8 mouse cellular contexts compared by ENCODE assay signal in the genomic region with DNA sequence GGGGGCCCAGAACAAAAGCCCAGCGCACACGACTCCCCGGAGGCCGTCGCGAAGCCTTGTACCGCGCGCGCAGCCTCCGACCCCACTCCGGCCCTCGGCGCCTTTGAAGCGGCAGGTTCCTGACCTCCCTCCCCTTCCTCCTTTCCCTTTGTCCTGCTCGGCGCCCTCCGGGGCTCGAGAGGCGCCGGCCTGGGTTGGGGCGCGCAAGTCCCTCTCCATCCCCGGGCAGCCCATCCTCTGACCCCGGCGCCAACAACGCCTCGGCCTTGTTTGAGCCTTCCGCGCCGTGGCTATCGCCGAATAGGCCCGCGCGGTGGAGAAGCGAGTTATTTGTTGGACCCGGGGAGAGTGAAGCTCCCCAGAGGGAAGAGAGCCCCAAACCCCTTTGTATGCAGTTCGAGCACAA. TPM values are rescaled to one million over a fixed set of nuclear protein-coding genes. Genes with fewer than 3 reads are reported as not detected.
DNase-seq lines count a peak whose midpoint lies in the region; ATAC-seq lines count a peak whose summit lies in the region.

No protein-coding gene starts in this region.

- H3K4me3 ChIP-seq in erythroblast, embryonic 14.5 days (replicated peaks): peak overlapping the region; percentile 55
- peak overlapping the region; percentile 89 for H3K4me3 ChIP-seq in heart, embryonic 10.5 days
- H3K4me3 ChIP-seq in limb, embryonic 11.5 days (ENCODE audit: low read depth, low read length): peak overlapping the region; percentile 97
- peak overlapping the region; percentile 79 for H3K4me3 ChIP-seq in neural tube, embryonic 13.5 days

- H3K9me3 ChIP-seq in erythroblast, embryonic 14.5 days (ENCODE audit: control insufficient read depth, low read length): peaks cover 11% of the 10 kb centered on the region; the same call in 1 of the 2 replicates
- H3K9me3 ChIP-seq in heart, embryonic 10.5 days: no peaks in the 10 kb centered on the region
- H3K9me3 ChIP-seq in limb, embryonic 11.5 days (ENCODE audit: control insufficient read depth, low read length): no peaks in the 10 kb centered on the region
- H3K9me3 ChIP-seq in neural tube, embryonic 13.5 days: no peaks in the 10 kb centered on the region

- peaks cover 100% of the 10 kb centered on the region for H3K27me3 ChIP-seq in erythroblast, embryonic 14.5 days (ENCODE audit: control insufficient read depth)
- H3K27me3 ChIP-seq in heart, embryonic 10.5 days (ENCODE audit: insufficient read depth, poor library complexity, severe bottlenecking): no peaks in the 10 kb centered on the region
- no peaks in the 10 kb centered on the region for H3K27me3 ChIP-seq in limb, embryonic 11.5 days (ENCODE audit: control insufficient read depth, insufficient read depth, low read length)
- H3K27me3 ChIP-seq in neural tube, embryonic 13.5 days: no peaks in the 10 kb centered on the region

- DNase-seq in urinary bladder, postnatal 25 days (ENCODE audit: low spot score): peak; percentile 53
- DNase-seq in urinary bladder, postnatal 10 days (ENCODE audit: low spot score): no peak
- no peak for DNase-seq in heart, embryonic 10.5 days (ENCODE audit: low spot score)
- peak; percentile 79 for DNase-seq in limb, embryonic 11.5 days (ENCODE audit: low spot score)
- DNase-seq in T-cell, adult 2 months (ENCODE audit: low spot score): no peak

- no peak for ATAC-seq in erythroblast, adult 5-6 weeks (replicated peaks; ENCODE audit: low FRiP score, poor library complexity, severe bottlenecking)
- no peak for ATAC-seq in limb, embryonic 11.5 days (ENCODE audit: insufficient number of reproducible peaks, low FRiP score, low TSS enrichment, low read depth)
- no peak for ATAC-seq in neural tube, embryonic 13.5 days (ENCODE audit: low read depth)

- peak overlapping the region; percentile 98 for H3K9ac ChIP-seq in limb, embryonic 11.5 days (ENCODE audit: low read length)
- H3K9ac ChIP-seq in neural tube, embryonic 13.5 days: peak overlapping the region; percentile 100

- peak overlapping the region; percentile 99 for H3K27ac ChIP-seq in heart, embryonic 10.5 days
- H3K27ac ChIP-seq in limb, embryonic 11.5 days (replicated peaks; ENCODE audit: low read depth, low read length): peak overlapping the region; percentile 95
- peak overlapping the region; percentile 100 for H3K27ac ChIP-seq in neural tube, embryonic 13.5 days (replicated peaks)

- H3K36me3 ChIP-seq in erythroblast, embryonic 14.5 days (ENCODE audit: control insufficient read depth): no peaks in the 10 kb centered on the region
- H3K36me3 ChIP-seq in heart, embryonic 10.5 days: peaks cover 9% of the 10 kb centered on the region; the same call in 1 of the 2 replicates
- no peaks in the 10 kb centered on the region for H3K36me3 ChIP-seq in limb, embryonic 11.5 days (ENCODE audit: control insufficient read depth, insufficient read depth, low read length)
- no peaks in the 10 kb centered on the region for H3K36me3 ChIP-seq in neural tube, embryonic 13.5 days

- H3K4me2 ChIP-seq in limb, embryonic 11.5 days (ENCODE audit: low read depth, severe bottlenecking): peak overlapping the region; percentile 99
- peak overlapping the region; percentile 99 for H3K4me2 ChIP-seq in neural tube, embryonic 13.5 days

- H3K4me1 ChIP-seq in erythroblast, embryonic 14.5 days (ENCODE audit: control insufficient read depth): peaks cover 65% of the 10 kb centered on the region
- H3K4me1 ChIP-seq in heart, embryonic 10.5 days: peaks cover 41% of the 10 kb centered on the region
- H3K4me1 ChIP-seq in limb, embryonic 11.5 days (ENCODE audit: control insufficient read depth, insufficient read depth, low read length): peaks cover 27% of the 10 kb centered on the region
- peaks cover 36% of the 10 kb centered on the region for H3K4me1 ChIP-seq in neural tube, embryonic 13.5 days (replicated peaks)

- WGBS in heart, embryonic 10.5 days: under 1% methylated on average over 39 of the region's 39 CpGs
- WGBS in limb, embryonic 11.5 days: under 1% methylated on average over 38 of the region's 39 CpGs
- WGBS in neural tube, embryonic 13.5 days: under 1% methylated on average over 39 of the region's 39 CpGs

RNA-seq across cellular contexts. Expression of a gene that starts 2.0 kb away (rescaled TPM):
- polyA plus RNA-seq in erythroblast, embryonic 14.5 days (2012): 0.17 and 0.21 TPM in 2 replicates
- total RNA-seq in erythroblast, adult 5-6 weeks (2015; ENCODE audit: low replicate concordance): 2.1 and 3.3 TPM in 2 replicates
- total RNA-seq in erythroblast, adult 5-6 weeks (2017; ENCODE audit: low replicate concordance): 0.84 and 2.0 TPM in 2 replicates
- polyA plus RNA-seq in heart, embryonic 10.5 days (2016; fragmentation: Nextera tagmentation; extraction: Ambion mirVana): 7.7 and 12.9 TPM in 2 replicates
- polyA plus RNA-seq in limb, embryonic 11.5 days (2014; fragmentation: Nextera tagmentation; extraction: Ambion mirVana): 24.9 and 27.6 TPM in 2 replicates
- polyA plus RNA-seq in neural tube, embryonic 13.5 days (2015; fragmentation: Nextera tagmentation; extraction: Ambion mirVana): 13.6 and 15.3 TPM in 2 replicates

Comparison
In these comparisons a context has a peak if more than half of its experiments do, and no peak if none do; other contexts are left out.
1. DNase-seq: peak in urinary bladder, postnatal 25 days (single experiment) and limb, embryonic 11.5 days (single experiment); none in urinary bladder, postnatal 10 days (single experiment), heart, embryonic 10.5 days (single experiment) and T-cell, adult 2 months (single experiment).
2. Peak in every context shown above with its lines, with median percentiles within 50 percentile points of each other: H3K4me3 ChIP-seq and H3K27ac ChIP-seq.